Mouse (Mus musculus): Measurements from ENCODE around the gene Ppcdc. TPM values are rescaled to one million over a fixed set of nuclear protein-coding genes. Genes with fewer than 3 reads are reported as not detected.

Ppcdc gene
- polyA plus RNA-seq (2015; fragmentation: Nextera tagmentation; extraction: Ambion mirVana), result 29.7 and 30.5 TPM in 2 replicates

GRCm38 (mm10) chr9:57439522-57440295 is at the start of gene Ppcdc:
Ppcdc (minus strand) TSS chr9:57440124.
- peak; percentile 94 for ATAC-seq (ENCODE audit: low FRiP score, low TSS enrichment)
- Histone ChIP-seq H3K9me3 (ENCODE audit: low read length) (no peaks in the 10 kb centered on the region), H3K36me3 (ENCODE audit: insufficient read depth, low read length) (no peaks in the 10 kb centered on the region), H3K4me3 (ENCODE audit: low read length) (peak within 1 kb of the TSS; percentile 63), H3K4me1 (ENCODE audit: insufficient read depth, low read length) (peaks cover 30% of the 10 kb centered on the region), H3K27ac (ENCODE audit: low read length) (peak within 1 kb of the TSS; percentile 67), H3K9ac (replicated peaks; ENCODE audit: low read length) (peak within 1 kb of the TSS; percentile 77), H3K27me3 (ENCODE audit: insufficient read depth, low read length) (no peaks in the 10 kb centered on the region), H3K4me2 (replicated peaks; ENCODE audit: low read depth, low read length) (peak within 1 kb of the TSS; percentile 77)
- WGBS, result 3% methylated on average over 32 of the region's 32 CpGs

GRCm38 (mm10) chr9:57487807-57488206 is 47.9 kb upstream of the Ppcdc start:
- Histone ChIP-seq H3K27ac (ENCODE audit: low read length) (no peak overlapping the region), H3K4me1 (ENCODE audit: insufficient read depth, low read length) (no peaks in the 10 kb centered on the region), H3K4me3 (ENCODE audit: low read length) (no peak overlapping the region), H3K36me3 (ENCODE audit: insufficient read depth, low read length) (no peaks in the 10 kb centered on the region), H3K9me3 (ENCODE audit: low read length) (no peaks in the 10 kb centered on the region), H3K4me2 (replicated peaks; ENCODE audit: low read depth, low read length) (no peak overlapping the region), H3K9ac (replicated peaks; ENCODE audit: low read length) (no peak overlapping the region), H3K27me3 (ENCODE audit: insufficient read depth, low read length) (no peaks in the 10 kb centered on the region; the same call in 1 of the 2 replicates)
- no peak for ATAC-seq (ENCODE audit: low FRiP score, low TSS enrichment)
- 64% methylated on average over 7 of the region's 7 CpGs for WGBS

GRCm38 (mm10) chr9:57485774-57486173 is 45.9 kb upstream of the Ppcdc start:
- no peak for ATAC-seq (ENCODE audit: low FRiP score, low TSS enrichment)
- H3K27ac ChIP-seq (ENCODE audit: low read length), result no peak overlapping the region
- H3K4me2 ChIP-seq (replicated peaks; ENCODE audit: low read depth, low read length), result no peak overlapping the region
- H3K27me3 ChIP-seq (ENCODE audit: insufficient read depth, low read length), result no peaks in the 10 kb centered on the region; the same call in 1 of the 2 replicates
- H3K9me3 ChIP-seq (ENCODE audit: low read length), result no peaks in the 10 kb centered on the region
- H3K4me3 ChIP-seq (ENCODE audit: low read length), result no peak overlapping the region
- H3K4me1 ChIP-seq (ENCODE audit: insufficient read depth, low read length), result no peaks in the 10 kb centered on the region
- H3K36me3 ChIP-seq (ENCODE audit: insufficient read depth, low read length), result no peaks in the 10 kb centered on the region
- H3K9ac ChIP-seq (replicated peaks; ENCODE audit: low read length), result no peak overlapping the region
- 14% methylated on average over 7 of the region's 7 CpGs for WGBS

- ATAC-seq (ENCODE audit: low FRiP score, low TSS enrichment), result no peak
- H3K36me3 ChIP-seq (ENCODE audit: insufficient read depth, low read length), result no peaks in the 10 kb centered on the region
- peaks cover 9% of the 10 kb centered on the region for H3K4me1 ChIP-seq (ENCODE audit: insufficient read depth, low read length)
- no peaks in the 10 kb centered on the region for H3K27me3 ChIP-seq (ENCODE audit: insufficient read depth, low read length)
- H3K9me3 ChIP-seq (ENCODE audit: low read length), result no peaks in the 10 kb centered on the region
- WGBS, result 77% methylated on average over 4 of the region's 4 CpGs
- no peak overlapping the region for H3K27ac ChIP-seq (ENCODE audit: low read length)
- H3K9ac ChIP-seq (replicated peaks; ENCODE audit: low read length), result no peak overlapping the region
- H3K4me2 ChIP-seq (replicated peaks; ENCODE audit: low read depth, low read length), result no peak overlapping the region
- H3K4me3 ChIP-seq (ENCODE audit: low read length), result no peak overlapping the region
Measured at GRCm38 (mm10) chr9:57468914-57469313, 29.0 kb upstream of the Ppcdc start.

GRCm38 (mm10) chr9:57467896-57468549 is 28.1 kb upstream of the Ppcdc start, which contains the start of gene Scamp5:
Scamp5 (minus strand) TSS chr9:57468060.
- no peaks in the 10 kb centered on the region for H3K9me3 ChIP-seq (ENCODE audit: low read length)
- H3K27me3 ChIP-seq (ENCODE audit: insufficient read depth, low read length), result no peaks in the 10 kb centered on the region
- 2% methylated on average over 48 of the region's 48 CpGs for WGBS
- ATAC-seq (ENCODE audit: low FRiP score, low TSS enrichment), result peak; percentile 93
- H3K4me3 ChIP-seq (ENCODE audit: low read length), result peak within 1 kb of the TSS; percentile 81
- H3K36me3 ChIP-seq (ENCODE audit: insufficient read depth, low read length), result no peaks in the 10 kb centered on the region
- 0 out of 2 replicates have a peak within 1 kb of the TSS, but pooled peaks have one; percentile 8 for H3K27ac ChIP-seq (ENCODE audit: low read length)
- H3K9ac ChIP-seq (replicated peaks; ENCODE audit: low read length), result peak within 1 kb of the TSS; percentile 82
- H3K4me2 ChIP-seq (replicated peaks; ENCODE audit: low read depth, low read length), result peak within 1 kb of the TSS; percentile 90
- H3K4me1 ChIP-seq (ENCODE audit: insufficient read depth, low read length), result peaks cover 9% of the 10 kb centered on the region

- peak overlapping the region; percentile 81 for H3K4me3 ChIP-seq (ENCODE audit: low read length)
- 0 out of 2 replicates have a peak overlapping the region, but pooled peaks have one; percentile 8 for H3K27ac ChIP-seq (ENCODE audit: low read length)
- H3K9me3 ChIP-seq (ENCODE audit: low read length), result no peaks in the 10 kb centered on the region
- 2% methylated on average over 18 of the region's 18 CpGs for WGBS
- peak overlapping the region; percentile 90 for H3K4me2 ChIP-seq (replicated peaks; ENCODE audit: low read depth, low read length)
- peak overlapping the region; percentile 82 for H3K9ac ChIP-seq (replicated peaks; ENCODE audit: low read length)
- H3K27me3 ChIP-seq (ENCODE audit: insufficient read depth, low read length), result no peaks in the 10 kb centered on the region
- peaks cover 9% of the 10 kb centered on the region for H3K4me1 ChIP-seq (ENCODE audit: insufficient read depth, low read length)
- no peaks in the 10 kb centered on the region for H3K36me3 ChIP-seq (ENCODE audit: insufficient read depth, low read length)
- peak; percentile 59; the same call in 1 of the 2 replicates for ATAC-seq (ENCODE audit: low FRiP score, low TSS enrichment)
Measured at GRCm38 (mm10) chr9:57467271-57467771, 27.4 kb upstream of the Ppcdc start.

- H3K9me3 ChIP-seq (ENCODE audit: low read length), result no peaks in the 10 kb centered on the region
- peaks cover 9% of the 10 kb centered on the region for H3K4me1 ChIP-seq (ENCODE audit: insufficient read depth, low read length)
- peak overlapping the region; percentile 82; the same call in 1 of the 2 replicates for H3K9ac ChIP-seq (replicated peaks; ENCODE audit: low read length)
- ATAC-seq (ENCODE audit: low FRiP score, low TSS enrichment), result no peak
- no peaks in the 10 kb centered on the region for H3K27me3 ChIP-seq (ENCODE audit: insufficient read depth, low read length)
- H3K36me3 ChIP-seq (ENCODE audit: insufficient read depth, low read length), result no peaks in the 10 kb centered on the region
- H3K4me2 ChIP-seq (replicated peaks; ENCODE audit: low read depth, low read length), result peak overlapping the region; percentile 90; the same call in 1 of the 2 replicates
- H3K27ac ChIP-seq (ENCODE audit: low read length), result no peak overlapping the region
- no peak overlapping the region for H3K4me3 ChIP-seq (ENCODE audit: low read length)
- WGBS, result 44% methylated on average over 3 of the region's 3 CpGs
Measured at GRCm38 (mm10) chr9:57466101-57466500, 26.2 kb upstream of the Ppcdc start.

GRCm38 (mm10) chr9:57462866-57463265 is 22.9 kb upstream of the Ppcdc start:
- no peaks in the 10 kb centered on the region for H3K27me3 ChIP-seq (ENCODE audit: insufficient read depth, low read length)
- no peak overlapping the region for H3K4me2 ChIP-seq (replicated peaks; ENCODE audit: low read depth, low read length)
- ATAC-seq (ENCODE audit: low FRiP score, low TSS enrichment), result no peak
- peaks cover 9% of the 10 kb centered on the region for H3K4me1 ChIP-seq (ENCODE audit: insufficient read depth, low read length)
- H3K27ac ChIP-seq (ENCODE audit: low read length), result peak overlapping the region; percentile 64; the same call in 1 of the 2 replicates
- H3K9ac ChIP-seq (replicated peaks; ENCODE audit: low read length), result no peak overlapping the region
- WGBS, result 75% methylated on average over 6 of the region's 6 CpGs
- no peak overlapping the region for H3K4me3 ChIP-seq (ENCODE audit: low read length)
- H3K9me3 ChIP-seq (ENCODE audit: low read length), result no peaks in the 10 kb centered on the region
- no peaks in the 10 kb centered on the region for H3K36me3 ChIP-seq (ENCODE audit: insufficient read depth, low read length)

GRCm38 (mm10) chr9:57459707-57460106 is 19.8 kb upstream of the Ppcdc start:
- no peak overlapping the region for H3K9ac ChIP-seq (replicated peaks; ENCODE audit: low read length)
- no peak overlapping the region for H3K27ac ChIP-seq (ENCODE audit: low read length)
- no peaks in the 10 kb centered on the region for H3K4me1 ChIP-seq (ENCODE audit: insufficient read depth, low read length)
- no peak overlapping the region for H3K4me2 ChIP-seq (replicated peaks; ENCODE audit: low read depth, low read length)
- ATAC-seq (ENCODE audit: low FRiP score, low TSS enrichment), result no peak
- no peaks in the 10 kb centered on the region for H3K9me3 ChIP-seq (ENCODE audit: low read length)
- no peak overlapping the region for H3K4me3 ChIP-seq (ENCODE audit: low read length)
- WGBS, result 96% methylated on average over 2 of the region's 2 CpGs
- H3K27me3 ChIP-seq (ENCODE audit: insufficient read depth, low read length), result no peaks in the 10 kb centered on the region
- no peaks in the 10 kb centered on the region for H3K36me3 ChIP-seq (ENCODE audit: insufficient read depth, low read length)
